Mouse (Mus musculus): ENCODE results near the gene Dhx58.

Dhx58 gene

DNA sequence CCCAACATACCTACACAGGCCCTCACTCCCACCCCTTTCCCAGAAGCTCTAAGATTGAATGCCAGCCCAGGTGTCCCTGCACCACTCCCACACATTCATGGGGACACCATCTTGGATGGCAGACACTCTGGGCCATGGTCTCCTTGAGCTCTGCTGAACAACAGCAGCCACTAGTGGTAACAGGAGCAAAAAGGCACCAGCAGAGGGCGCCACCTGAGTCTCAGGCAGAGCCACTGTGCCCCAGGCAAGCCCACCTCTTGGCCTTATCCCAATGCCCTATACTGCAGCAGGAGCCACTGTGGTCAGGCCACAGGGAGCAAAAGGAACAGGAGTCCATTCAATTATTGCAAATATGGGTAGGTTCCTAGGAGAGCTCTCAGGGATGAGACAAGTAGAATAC, 57.8 kb downstream of the Dhx58 start:
- DNase-seq (ENCODE audit: inconsistent ontology term): peak; percentile 19
